Mouse (Mus musculus) embryonic facial prominence, embryonic 10.5 days (tissue): ENCODE results near the gene Uqcrq. TPM values are rescaled to one million over a fixed set of nuclear protein-coding genes. Genes with fewer than 3 reads are reported as not detected.
"Not testable (repeated sequence)": the region's sequence is repeated elsewhere in the genome, so short reads cannot be mapped to it uniquely, and the experiment has no call there.

ENCODE experiments used
- DNase-seq: peaks from one replicate; pipeline ENCODE4 v3.0.0-alpha.2; 2017; ENCODE audit warnings: low spot score
- H3K27ac ChIP-seq: fragments of 300-500 bp; sonication (generic); replicated peaks from 2 replicates; pipeline ENCODE4 v1.5.1; 2016; ENCODE audit warnings: mild to moderate bottlenecking
- H3K27me3 ChIP-seq: fragments of 300-500 bp; sonication (generic); replicated peaks from 2 replicates; pipeline ENCODE4 v1.6.1; 2016; ENCODE audit warnings: low read depth, mild to moderate bottlenecking; ENCODE audit not compliant: poor library complexity, severe bottlenecking
- H3K36me3 ChIP-seq: fragments of 300-500 bp; sonication (generic); replicated peaks from 2 replicates; pipeline ENCODE4 v1.6.1; 2016; ENCODE audit warnings: mild to moderate bottlenecking, moderate library complexity
- H3K4me1 ChIP-seq: fragments of 300-500 bp; sonication (generic); 2 replicates; pipeline ENCODE4 v1.6.1; 2016
- H3K4me3 ChIP-seq: fragments of 300-500 bp; sonication (generic); 2 replicates; pipeline ENCODE4 v1.5.1; 2016; ENCODE audit warnings: mild to moderate bottlenecking, moderate library complexity
- H3K9me3 ChIP-seq: fragments of 300-500 bp; sonication (generic); 2 replicates; pipeline ENCODE4 v1.6.1; 2016; ENCODE audit warnings: mild to moderate bottlenecking
- WGBS: fragments of 180-500 bp; shearing (Covaris S2); methylation state at CpG from one replicate; pipeline ENCODE4 v1.1.7; 2016; 5-methylcytosine and 5-hydroxymethylcytosine counted together
- polyA plus RNA-seq: library from polyadenylated mRNA; unstranded; fragments of >200 nt; fragmentation: Nextera tagmentation; extraction: Ambion mirVana; gene quantifications from 2 replicates; pipeline ENCODE4 v1.2.1, GENCODE M21; 2016

The Uqcrq gene
- polyA plus RNA-seq, 1 experiment from 2014 or later: 525 TPM

DNA sequence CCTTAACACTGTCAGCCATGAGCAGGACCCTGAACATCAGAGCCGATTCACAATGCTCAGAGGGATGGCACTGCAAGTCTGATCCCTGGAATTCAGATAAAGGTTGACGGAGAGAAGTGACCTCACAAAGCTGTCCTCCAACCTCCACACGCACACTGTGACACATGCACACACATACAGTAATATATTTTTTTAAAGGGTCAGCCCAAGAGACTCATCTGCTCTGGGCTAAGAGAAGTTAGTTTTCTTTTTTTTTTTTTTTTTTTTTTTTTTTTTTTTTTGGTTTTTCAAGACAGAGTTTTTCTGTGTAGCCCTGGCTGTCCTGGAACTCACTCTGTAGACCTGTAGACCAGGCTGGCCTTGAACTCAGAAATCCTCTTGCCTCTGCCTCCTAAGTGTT is 3.7 kb downstream of the Uqcrq start:
- not testable (repeated sequence) for H3K4me3 ChIP-seq, H3K9me3 ChIP-seq, H3K27ac ChIP-seq, DNase-seq, H3K27me3 ChIP-seq
- WGBS: 90% methylated on average over 3 of the region's 3 CpGs
- H3K36me3 ChIP-seq: peaks cover 33% of the 10 kb centered on the region
- peaks cover 17% of the 10 kb centered on the region for H3K4me1 ChIP-seq

DNA sequence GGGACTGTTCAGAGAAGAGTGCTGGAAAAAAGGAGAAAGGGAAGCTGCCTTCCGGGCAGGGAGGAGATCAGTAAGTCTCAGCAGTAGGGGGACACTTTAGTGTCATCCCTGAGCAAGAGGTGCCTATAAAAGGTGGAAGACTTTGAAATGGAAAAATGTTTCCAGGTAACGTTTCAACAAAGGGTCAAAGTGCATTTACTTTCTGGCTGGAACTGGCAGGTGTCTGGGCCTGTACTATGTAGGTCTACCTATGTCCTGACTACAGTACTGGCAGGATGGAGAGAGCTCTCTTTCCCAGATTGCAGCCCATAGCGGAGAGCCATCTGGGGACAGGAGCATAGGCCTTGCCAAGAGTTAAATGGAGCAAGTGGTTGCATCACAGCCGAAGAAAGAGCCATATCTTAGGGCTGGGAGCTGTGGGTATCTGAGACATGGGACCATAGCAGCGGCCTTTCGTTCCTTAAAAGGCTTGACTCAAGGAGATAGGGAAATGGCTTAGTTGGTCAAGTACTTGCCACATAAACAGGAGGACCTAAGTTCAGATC is 4.8 kb downstream of the Uqcrq start:
- Histone ChIP-seq H3K27ac (no peak overlapping the region), H3K36me3 (peaks cover 43% of the 10 kb centered on the region), H3K4me1 (peaks cover 12% of the 10 kb centered on the region), H3K9me3 (no peaks in the 10 kb centered on the region), H3K4me3 (no peak overlapping the region), H3K27me3 (no peaks in the 10 kb centered on the region)
- WGBS: 88% methylated on average over 6 of the region's 6 CpGs
- no peak for DNase-seq

DNA sequence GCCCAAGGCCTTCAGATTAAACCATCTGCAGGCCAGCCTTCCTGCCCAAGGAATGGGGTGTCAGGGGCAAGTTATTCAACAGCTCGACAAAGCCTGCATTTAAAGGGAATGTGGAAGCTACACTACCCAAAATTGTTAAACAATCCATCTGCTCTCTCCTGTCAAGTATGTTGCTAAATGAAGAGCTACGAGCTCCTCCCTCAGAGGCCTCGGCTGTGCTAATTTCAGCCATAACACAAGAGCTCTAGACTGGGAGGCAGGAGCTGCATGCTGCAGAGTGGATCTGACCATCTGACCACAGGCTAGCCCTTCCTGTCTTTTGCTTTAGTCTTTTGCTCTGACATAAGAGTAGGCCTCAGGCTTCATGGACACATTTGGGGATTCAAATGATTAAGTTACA is 5.4 kb downstream of the Uqcrq start:
- 76% methylated on average over 3 of the region's 3 CpGs for WGBS
- Histone ChIP-seq H3K4me3 (no peak overlapping the region), H3K27me3 (no peaks in the 10 kb centered on the region), H3K36me3 (peaks cover 45% of the 10 kb centered on the region), H3K4me1 (peaks cover 10% of the 10 kb centered on the region), H3K9me3 (no peaks in the 10 kb centered on the region), H3K27ac (no peak overlapping the region)
- no peak for DNase-seq

DNA sequence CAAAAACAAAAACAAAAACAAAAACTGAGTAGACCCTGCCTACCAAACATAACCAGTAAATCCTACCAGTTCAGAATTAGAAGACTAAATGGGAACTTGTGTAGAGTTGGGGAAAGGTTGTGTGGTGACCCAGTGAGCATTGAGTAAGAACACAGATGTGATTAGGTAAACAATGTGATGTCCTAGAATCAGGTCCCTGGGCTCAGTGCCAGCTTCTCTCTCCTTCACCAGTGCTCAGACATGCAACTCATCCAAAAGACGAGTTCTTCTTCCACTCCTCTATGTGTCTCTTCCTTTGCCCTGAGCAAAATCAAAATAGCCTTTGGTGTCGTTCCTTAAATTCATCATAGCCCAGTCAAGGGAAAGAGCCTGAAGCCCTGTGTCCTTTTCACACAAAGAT is 5.8 kb downstream of the Uqcrq start:
- no peak overlapping the region for H3K4me3 ChIP-seq
- 80% methylated on average over 2 of the region's 2 CpGs for WGBS
- H3K27me3 ChIP-seq: no peaks in the 10 kb centered on the region
- H3K4me1 ChIP-seq: peaks cover 6% of the 10 kb centered on the region
- no peaks in the 10 kb centered on the region for H3K9me3 ChIP-seq
- no peak overlapping the region for H3K27ac ChIP-seq
- peaks cover 49% of the 10 kb centered on the region for H3K36me3 ChIP-seq
- DNase-seq: no peak

DNA sequence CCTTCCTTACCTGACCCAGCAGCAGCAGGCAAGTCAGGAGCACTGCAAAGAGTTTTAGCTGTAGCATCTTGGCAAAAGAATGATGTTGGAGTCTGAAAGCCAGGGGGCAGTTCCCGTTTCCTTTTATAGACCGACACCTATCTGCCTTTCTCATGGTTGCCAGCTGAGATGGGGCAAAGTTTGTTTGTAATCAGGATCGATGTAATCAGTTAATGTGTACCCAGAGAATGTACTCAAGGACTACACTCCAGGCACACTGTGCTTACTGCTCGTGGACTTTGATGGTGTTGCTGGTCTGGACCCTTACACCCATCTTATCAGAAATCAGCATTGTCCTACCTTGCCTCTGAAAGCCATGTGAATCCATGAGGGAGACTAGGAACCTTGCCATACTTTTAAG is 7.6 kb downstream of the Uqcrq start, which contains the start of gene Leap2:
Leap2 (minus strand) TSS at position 135 of the 400 bp plus-strand sequence.
- H3K4me3 ChIP-seq: no peak within 1 kb of the TSS
- no peaks in the 10 kb centered on the region for H3K4me1 ChIP-seq
- DNase-seq: no peak
- peaks cover 49% of the 10 kb centered on the region for H3K36me3 ChIP-seq
- H3K27me3 ChIP-seq: no peaks in the 10 kb centered on the region
- 92% methylated on average over 4 of the region's 4 CpGs for WGBS
- H3K9me3 ChIP-seq: no peaks in the 10 kb centered on the region
- H3K27ac ChIP-seq: no peak within 1 kb of the TSS

DNA sequence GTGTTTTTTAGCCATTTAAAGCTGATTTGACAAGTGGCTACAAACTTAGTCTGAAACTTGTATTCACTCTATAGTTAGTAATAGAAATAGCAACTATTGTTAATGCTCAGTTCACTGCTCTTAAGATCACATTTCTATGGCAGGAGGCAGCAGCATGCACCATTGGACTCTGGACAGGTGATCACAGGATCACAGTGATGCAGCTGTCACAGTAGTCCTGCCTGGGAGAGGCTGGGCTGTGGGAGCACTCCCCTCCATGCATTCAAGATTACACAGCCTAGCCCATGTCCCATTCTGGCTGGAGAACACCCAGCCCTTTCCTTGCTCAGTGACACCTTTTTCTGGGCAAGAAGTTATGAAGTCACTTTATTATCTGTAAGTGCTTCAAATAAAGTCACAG is 12.6 kb downstream of the Uqcrq start:
- H3K36me3 ChIP-seq: peaks cover 91% of the 10 kb centered on the region
- no peaks in the 10 kb centered on the region for H3K27me3 ChIP-seq
- H3K4me1 ChIP-seq: no peaks in the 10 kb centered on the region
- no peaks in the 10 kb centered on the region for H3K9me3 ChIP-seq
- no peak overlapping the region for H3K27ac ChIP-seq
- no peak for DNase-seq
- H3K4me3 ChIP-seq: no peak overlapping the region

DNA sequence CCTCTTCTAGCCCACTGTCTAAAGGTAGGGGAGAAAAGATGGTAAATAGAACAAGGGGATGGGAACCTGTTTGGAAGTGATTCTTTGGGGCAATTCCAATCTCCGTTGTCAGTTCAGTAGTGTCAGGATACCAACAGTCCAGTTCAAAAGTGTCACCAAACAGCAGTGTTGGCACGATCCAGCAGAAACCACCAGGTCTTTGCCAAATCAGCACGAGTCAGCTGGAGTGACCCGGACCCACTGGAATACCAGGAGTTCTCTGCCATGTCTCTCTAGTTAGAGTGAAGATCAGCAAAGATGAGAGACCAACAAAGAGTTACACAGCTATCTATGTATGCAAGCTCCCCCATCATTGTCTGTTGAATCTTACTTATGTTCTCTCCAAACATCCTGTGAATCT is 16.8 kb downstream of the Uqcrq start:
- no peaks in the 10 kb centered on the region for H3K4me1 ChIP-seq
- no peak overlapping the region for H3K27ac ChIP-seq
- no peak overlapping the region for H3K4me3 ChIP-seq
- WGBS: 93% methylated on average over 4 of the region's 4 CpGs
- H3K36me3 ChIP-seq: peaks cover 99% of the 10 kb centered on the region
- no peaks in the 10 kb centered on the region for H3K27me3 ChIP-seq
- H3K9me3 ChIP-seq: no peaks in the 10 kb centered on the region
- DNase-seq: no peak

DNA sequence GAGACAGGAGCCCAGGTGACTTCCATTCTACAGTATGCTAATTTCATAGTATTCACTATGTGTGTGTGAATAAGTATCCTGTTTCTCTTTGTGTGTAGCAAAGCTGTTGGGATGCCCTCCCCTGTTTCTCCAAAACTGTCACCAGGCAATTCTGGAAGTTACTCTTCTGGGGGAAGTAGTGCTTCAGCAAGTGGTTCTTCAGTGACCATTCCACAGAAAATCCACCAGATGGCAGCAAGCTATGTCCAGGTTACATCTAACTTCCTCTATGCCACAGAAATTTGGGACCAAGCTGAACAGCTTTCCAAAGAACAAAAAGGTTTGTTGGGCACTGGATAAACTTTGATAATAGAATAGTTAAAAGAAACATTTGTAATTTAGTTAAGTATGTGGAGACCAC is 18.9 kb downstream of the Uqcrq start:
- Histone ChIP-seq H3K4me1 (no peaks in the 10 kb centered on the region), H3K9me3 (no peaks in the 10 kb centered on the region), H3K36me3 (peaks cover 99% of the 10 kb centered on the region), H3K27ac (no peak overlapping the region), H3K27me3 (no peaks in the 10 kb centered on the region), H3K4me3 (no peak overlapping the region)
- no peak for DNase-seq

DNA sequence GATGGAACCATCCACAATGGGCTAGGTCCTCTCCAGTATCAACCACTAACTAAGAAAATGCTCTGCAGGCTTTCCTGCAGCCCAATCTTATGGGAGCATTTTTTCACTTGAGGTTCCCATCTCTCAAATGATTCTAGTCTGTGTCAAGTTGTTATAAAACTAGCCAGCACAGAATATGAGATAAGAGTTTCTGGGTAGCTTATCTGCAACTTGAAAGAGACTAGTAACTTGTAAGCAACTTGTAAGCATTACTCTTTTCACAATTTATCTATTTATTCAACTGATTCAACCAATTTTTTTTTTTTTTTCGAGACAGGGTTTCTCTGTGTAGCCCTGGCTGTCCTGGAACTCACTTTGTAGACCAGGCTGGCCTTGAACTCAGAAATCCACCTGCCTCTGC is 27.0 kb downstream of the Uqcrq start:
- no peaks in the 10 kb centered on the region for H3K9me3 ChIP-seq
- WGBS: 88% methylated on average over 1 of the region's 1 CpGs
- H3K36me3 ChIP-seq: peaks cover 98% of the 10 kb centered on the region
- no peak overlapping the region for H3K4me3 ChIP-seq
- H3K27ac ChIP-seq: no peak overlapping the region
- no peaks in the 10 kb centered on the region for H3K4me1 ChIP-seq
- H3K27me3 ChIP-seq: no peaks in the 10 kb centered on the region
- DNase-seq: no peak

DNA sequence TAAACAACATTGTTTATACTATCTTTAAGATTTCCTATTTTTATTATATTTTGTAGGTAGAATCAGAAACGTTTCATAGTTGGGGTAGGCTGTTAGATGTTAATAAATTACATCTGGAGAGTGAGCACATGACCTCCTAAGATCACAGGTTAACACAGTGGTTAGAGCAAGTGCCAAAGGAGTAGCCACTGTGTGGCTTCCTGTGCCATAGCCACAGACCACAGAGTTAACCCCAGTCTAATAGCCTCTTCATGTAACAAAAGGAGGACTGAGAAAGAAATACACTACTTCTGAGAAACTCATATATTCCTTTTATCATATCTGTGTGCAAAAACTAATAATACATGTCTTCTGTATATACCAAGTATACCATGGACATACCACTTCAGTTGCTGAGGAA is 36.8 kb downstream of the Uqcrq start:
- H3K4me3 ChIP-seq: no peak overlapping the region
- H3K9me3 ChIP-seq: no peaks in the 10 kb centered on the region
- peaks cover 91% of the 10 kb centered on the region for H3K36me3 ChIP-seq
- no peaks in the 10 kb centered on the region for H3K4me1 ChIP-seq
- no peaks in the 10 kb centered on the region for H3K27me3 ChIP-seq
- DNase-seq: no peak
- 89% methylated on average over 1 of the region's 1 CpGs for WGBS
- no peak overlapping the region for H3K27ac ChIP-seq

DNA sequence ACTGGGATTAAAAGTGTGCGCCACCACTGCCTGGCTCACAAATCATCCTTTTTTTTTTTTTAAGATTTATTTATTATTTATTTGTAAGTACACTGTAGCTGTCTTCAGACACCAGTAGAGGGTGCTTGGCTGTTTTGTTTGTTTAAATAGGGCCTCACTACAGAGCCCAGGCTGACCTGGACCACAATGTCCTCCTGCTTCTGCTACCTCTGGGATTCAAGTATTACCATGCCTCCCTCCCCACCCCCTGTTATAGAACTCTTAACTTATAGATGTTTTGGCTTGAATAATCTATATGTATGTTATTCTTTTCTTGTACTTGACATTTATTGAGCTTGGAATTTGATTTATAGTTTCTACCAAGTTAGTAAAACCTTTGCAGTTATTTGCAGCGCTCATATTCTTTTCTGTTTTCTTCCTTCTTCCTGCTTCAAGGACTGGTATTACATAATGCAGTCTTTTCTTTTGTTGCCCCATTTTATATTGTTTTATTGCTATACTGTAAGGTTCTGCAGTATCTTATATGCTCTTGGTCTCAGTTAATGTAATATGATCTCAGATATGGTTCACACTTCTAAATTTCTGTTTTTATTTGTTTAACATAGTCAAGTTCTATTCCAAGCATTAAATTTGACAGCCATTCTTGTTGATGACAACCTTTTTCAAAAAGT is 46.7 kb downstream of the Uqcrq start:
- H3K36me3 ChIP-seq: peaks cover 87% of the 10 kb centered on the region

DNA sequence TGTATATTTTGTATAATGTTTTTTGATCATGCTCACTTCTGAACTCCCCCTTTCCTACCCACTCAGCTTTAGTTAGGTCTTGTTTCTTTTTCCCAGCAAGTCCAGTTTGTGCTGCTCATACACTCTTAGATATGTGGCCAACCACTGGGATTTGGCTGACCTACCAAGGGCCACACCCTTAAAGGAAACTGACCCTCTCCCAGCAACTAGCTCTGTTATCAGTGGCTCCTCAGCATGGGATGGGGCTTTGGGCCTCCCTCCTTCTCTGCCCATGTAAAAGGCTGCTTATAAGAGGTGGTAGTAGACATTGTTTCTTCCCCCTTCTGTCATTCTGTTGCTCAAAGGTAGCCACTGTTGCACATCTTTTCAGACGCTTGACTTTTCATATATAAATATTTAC is 51.7 kb downstream of the Uqcrq start:
- Histone ChIP-seq H3K4me3 (no peak overlapping the region), H3K27me3 (no peaks in the 10 kb centered on the region), H3K36me3 (peaks cover 87% of the 10 kb centered on the region), H3K9me3 (no peaks in the 10 kb centered on the region), H3K4me1 (no peaks in the 10 kb centered on the region), H3K27ac (no peak overlapping the region)
- DNase-seq: no peak
- WGBS: 91% methylated on average over 1 of the region's 1 CpGs

More for the DNA sequence above, 46.7 kb downstream of the Uqcrq start:
- WGBS: 97% methylated on average over 2 of the region's 2 CpGs
- H3K27ac ChIP-seq: no peak overlapping the region
- no peak overlapping the region for H3K4me3 ChIP-seq
- DNase-seq: no peak
- H3K4me1 ChIP-seq: no peaks in the 10 kb centered on the region
- no peaks in the 10 kb centered on the region for H3K9me3 ChIP-seq
- H3K27me3 ChIP-seq: no peaks in the 10 kb centered on the region
